Mouse (Mus musculus): ENCODE measurements around the gene Gna14.

The Gna14 gene

GRCm38 (mm10) chr19:16511081-16511420 is 75.5 kb downstream of the Gna14 start:
- peak in 1 of 2 experiments; percentile 23 for DNase-seq (ENCODE audit: low spot score in 2 of 2)

- DNase-seq (ENCODE audit: low spot score in 2 of 2), result no peak
Measured at GRCm38 (mm10) chr19:16514201-16514600, 78.6 kb downstream of the Gna14 start.

- no peak for DNase-seq (ENCODE audit: low spot score in 2 of 2)
Measured at GRCm38 (mm10) chr19:16518569-16518968, 83.0 kb downstream of the Gna14 start.

- DNase-seq (ENCODE audit: low spot score in 2 of 2), result no peak
Measured at GRCm38 (mm10) chr19:16520608-16521007, 85.0 kb downstream of the Gna14 start.

GRCm38 (mm10) chr19:16526302-16526880 is 90.8 kb downstream of the Gna14 start:
- DNase-seq (ENCODE audit: low spot score in 2 of 2), result no peak

- no peak for DNase-seq (ENCODE audit: low spot score in 2 of 2)
Measured at GRCm38 (mm10) chr19:16527031-16527430, 91.5 kb downstream of the Gna14 start.

- DNase-seq (ENCODE audit: low spot score in 2 of 2), result peak in 1 of 2 experiments; percentile 4
Measured at GRCm38 (mm10) chr19:16528225-16528828, 92.8 kb downstream of the Gna14 start.

GRCm38 (mm10) chr19:16529293-16529920 is 93.8 kb downstream of the Gna14 start:
- DNase-seq (ENCODE audit: low spot score in 2 of 2), result peak; percentile 10 to 27

GRCm38 (mm10) chr19:16529999-16530398 is 94.4 kb downstream of the Gna14 start:
- no peak for DNase-seq (ENCODE audit: low spot score in 2 of 2)

- DNase-seq (ENCODE audit: low spot score in 2 of 2), result no peak
Measured at GRCm38 (mm10) chr19:16534311-16534710, 98.7 kb downstream of the Gna14 start.

GRCm38 (mm10) chr19:16538416-16538815 is 102.9 kb downstream of the Gna14 start:
- no peak for DNase-seq (ENCODE audit: low spot score in 2 of 2)

- no peak for DNase-seq (ENCODE audit: low spot score in 2 of 2)
Measured at GRCm38 (mm10) chr19:16543688-16544087, 108.1 kb downstream of the Gna14 start.

GRCm38 (mm10) chr19:16556988-16557387 is 121.4 kb downstream of the Gna14 start:
- DNase-seq (ENCODE audit: low spot score in 2 of 2), result no peak

- no peak for DNase-seq (ENCODE audit: low spot score in 2 of 2)
Measured at GRCm38 (mm10) chr19:16557971-16558370, 122.4 kb downstream of the Gna14 start.

- DNase-seq (ENCODE audit: low spot score in 2 of 2), result no peak
Measured at GRCm38 (mm10) chr19:16558570-16558969, 123.0 kb downstream of the Gna14 start.

GRCm38 (mm10) chr19:16559243-16559896 is 123.8 kb downstream of the Gna14 start:
- no peak for DNase-seq (ENCODE audit: low spot score in 2 of 2)

- DNase-seq (ENCODE audit: low spot score in 2 of 2), result no peak
Measured at GRCm38 (mm10) chr19:16562676-16563075, 127.1 kb downstream of the Gna14 start.

GRCm38 (mm10) chr19:16576790-16577189 is 141.2 kb downstream of the Gna14 start:
- DNase-seq (ENCODE audit: low spot score in 2 of 2), result no peak

- DNase-seq (ENCODE audit: low spot score in 2 of 2), result no peak
Measured at GRCm38 (mm10) chr19:16579656-16580260, 144.2 kb downstream of the Gna14 start.

- no peak for DNase-seq (ENCODE audit: low spot score in 2 of 2)
Measured at GRCm38 (mm10) chr19:16580501-16580900, 144.9 kb downstream of the Gna14 start.

- DNase-seq (ENCODE audit: low spot score in 2 of 2), result no peak
Measured at GRCm38 (mm10) chr19:16584546-16584945, 149.0 kb downstream of the Gna14 start.

- DNase-seq (ENCODE audit: low spot score in 2 of 2), result peak in 1 of 2 experiments; percentile 34
Measured at GRCm38 (mm10) chr19:16585379-16585778, 149.8 kb downstream of the Gna14 start.
